Mouse (Mus musculus): ENCODE results near the gene St13.

DNA sequence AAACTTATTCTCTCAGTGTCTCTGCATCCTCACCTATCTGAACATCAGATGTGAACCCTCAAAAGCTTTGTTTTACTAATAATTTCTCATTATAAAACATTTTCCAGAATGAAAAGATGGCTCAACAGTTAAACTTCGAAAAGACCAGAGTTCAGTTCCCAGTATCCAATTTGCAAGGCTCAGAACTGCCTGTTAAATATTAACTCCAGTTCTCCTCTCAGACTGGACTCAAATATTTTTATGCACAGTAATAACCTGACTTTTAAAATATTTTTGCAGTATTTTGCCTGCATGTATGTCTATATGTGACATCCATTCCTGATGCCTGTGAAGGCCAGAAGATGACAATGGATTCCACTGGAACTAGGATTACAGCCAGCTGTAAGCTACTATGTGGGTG, 31.3 kb downstream of the St13 start:
- TF ChIP-seq CTCF (IDR thresholded peaks at IDR 0.05; ENCODE audit: low read depth) (no peak), EP300 (IDR thresholded peaks at IDR 0.05; ENCODE audit: low read depth) (no peak)

All from liver, postnatal 0 days (tissue).